Mouse (Mus musculus) liver, embryonic 16.5 days (tissue): Measurements from ENCODE around the gene Rarb. TPM values are rescaled to one million over a fixed set of nuclear protein-coding genes. Genes with fewer than 3 reads are reported as not detected.

Source experiments
- ATAC-seq: fragments of 200-750 bp; cut with Nextera tagmentation; 2 replicates; pipeline ENCODE4 v1.8.0; 2017; ENCODE audit warnings: low read depth, mild to moderate bottlenecking, moderate number of reproducible peaks, moderate library complexity
- H3K27ac ChIP-seq: fragments of 300-500 bp; sonication (generic); 2 replicates; pipeline ENCODE4 v1.5.1; 2014; ENCODE audit warnings: mild to moderate bottlenecking, low read length
- H3K27me3 ChIP-seq: fragments of 300-500 bp; sonication (generic); 2 replicates; pipeline ENCODE4 v1.6.1; 2014; ENCODE audit warnings: low read depth, low read length, mixed read lengths; ENCODE audit not compliant: control insufficient read depth, insufficient read depth
- H3K36me3 ChIP-seq: fragments of 300-500 bp; sonication (generic); 2 replicates; pipeline ENCODE4 v1.6.1; 2014; ENCODE audit warnings: mild to moderate bottlenecking; ENCODE audit not compliant: control insufficient read depth, insufficient read depth
- H3K4me1 ChIP-seq: fragments of 300-500 bp; sonication (generic); 2 replicates; pipeline ENCODE4 v1.6.1; 2014; ENCODE audit warnings: low read depth, low read length, mixed read lengths; ENCODE audit not compliant: control insufficient read depth
- H3K4me2 ChIP-seq: fragments of 300-500 bp; sonication (generic); 2 replicates; pipeline ENCODE4 v1.6.1; 2014; ENCODE audit warnings: low read depth, low read length, mixed read lengths
- H3K4me3 ChIP-seq: fragments of 300-500 bp; sonication (generic); 2 replicates; pipeline ENCODE4 v1.5.1; 2014; ENCODE audit warnings: low read depth, mild to moderate bottlenecking, low read length
- H3K9ac ChIP-seq: fragments of 300-500 bp; sonication (generic); 2 replicates; pipeline ENCODE4 v1.6.1; 2014; ENCODE audit warnings: low read depth, low read length
- H3K9me3 ChIP-seq: fragments of 300-500 bp; sonication (generic); replicated peaks from 2 replicates; pipeline ENCODE4 v1.6.1; 2016; ENCODE audit warnings: low read length; ENCODE audit not compliant: control insufficient read depth
- WGBS: fragments of 180-500 bp; shearing (Covaris S2); extraction: QIAGEN DNeasy Blood & Tissue Kit; methylation state at CpG from one replicate; pipeline ENCODE4 v1.1.7; 2014; ENCODE audit not compliant: insufficient replicate concordance; 5-methylcytosine and 5-hydroxymethylcytosine counted together
- polyA plus RNA-seq: library from polyadenylated mRNA; unstranded; fragments of >200 nt; fragmentation: Nextera tagmentation; extraction: Ambion mirVana; gene quantifications from 2 replicates; pipeline ENCODE4 v1.2.1, GENCODE M21; 2015

Gene Rarb
- polyA plus RNA-seq, 1 experiment from 2014 or later: 1.3 TPM

GRCm38 (mm10) chr14:16605480-16605879, 213.5 kb downstream of the Rarb start:
- no peak for ATAC-seq
- H3K9ac ChIP-seq: no peak overlapping the region

GRCm38 (mm10) chr14:16604469-16605064, 214.4 kb downstream of the Rarb start:
- no peak for ATAC-seq
- Histone ChIP-seq H3K4me2 (no peak overlapping the region), H3K27me3 (no peaks in the 10 kb centered on the region)

More at GRCm38 (mm10) chr14:16605480-16605879, 213.5 kb downstream of the Rarb start:
- no peaks in the 10 kb centered on the region for H3K36me3 ChIP-seq
- no peak overlapping the region for H3K27ac ChIP-seq
- H3K4me1 ChIP-seq: no peaks in the 10 kb centered on the region
- no peak overlapping the region for H3K4me2 ChIP-seq
- H3K27me3 ChIP-seq: no peaks in the 10 kb centered on the region
- H3K9me3 ChIP-seq: no peaks in the 10 kb centered on the region
- no peak overlapping the region for H3K4me3 ChIP-seq

GRCm38 (mm10) chr14:16603040-16603590, 215.8 kb downstream of the Rarb start:
- Histone ChIP-seq H3K4me1 (no peaks in the 10 kb centered on the region), H3K4me2 (no peak overlapping the region), H3K9ac (no peak overlapping the region), H3K4me3 (no peak overlapping the region), H3K36me3 (no peaks in the 10 kb centered on the region), H3K27ac (no peak overlapping the region), H3K27me3 (no peaks in the 10 kb centered on the region), H3K9me3 (no peaks in the 10 kb centered on the region)
- 22% methylated on average over 5 of the region's 5 CpGs for WGBS
- peak; percentile 35; the same call in 1 of the 2 replicates for ATAC-seq

More at GRCm38 (mm10) chr14:16604469-16605064, 214.4 kb downstream of the Rarb start:
- no peak overlapping the region for H3K4me3 ChIP-seq
- no peaks in the 10 kb centered on the region for H3K4me1 ChIP-seq
- H3K27ac ChIP-seq: no peak overlapping the region
- 23% methylated on average over 8 of the region's 8 CpGs for WGBS
- H3K9ac ChIP-seq: no peak overlapping the region
- no peaks in the 10 kb centered on the region for H3K9me3 ChIP-seq
- no peaks in the 10 kb centered on the region for H3K36me3 ChIP-seq

GRCm38 (mm10) chr14:16599224-16599623, 219.7 kb downstream of the Rarb start:
- Histone ChIP-seq H3K9me3 (no peaks in the 10 kb centered on the region), H3K4me2 (no peak overlapping the region), H3K4me3 (no peak overlapping the region), H3K36me3 (no peaks in the 10 kb centered on the region), H3K4me1 (no peaks in the 10 kb centered on the region), H3K27me3 (no peaks in the 10 kb centered on the region), H3K9ac (no peak overlapping the region), H3K27ac (no peak overlapping the region)
- no peak for ATAC-seq
- WGBS: 70% methylated on average over 7 of the region's 7 CpGs

- Histone ChIP-seq H3K4me2 (no peak overlapping the region), H3K4me1 (no peaks in the 10 kb centered on the region), H3K27ac (no peak overlapping the region), H3K4me3 (no peak overlapping the region), H3K36me3 (no peaks in the 10 kb centered on the region), H3K9ac (no peak overlapping the region), H3K27me3 (no peaks in the 10 kb centered on the region), H3K9me3 (no peaks in the 10 kb centered on the region)
- 12% methylated on average over 4 of the region's 4 CpGs for WGBS
- peak; percentile 39; the same call in 1 of the 2 replicates for ATAC-seq
These were observed 220.9 kb downstream of the Rarb start for GRCm38 (mm10) chr14:16598074-16598501.

GRCm38 (mm10) chr14:16589139-16589538, 229.8 kb downstream of the Rarb start:
- H3K4me1 ChIP-seq: peaks cover 2% of the 10 kb centered on the region; the same call in 1 of the 2 replicates
- H3K9ac ChIP-seq: no peak overlapping the region
- no peak overlapping the region for H3K4me3 ChIP-seq
- no peak overlapping the region for H3K27ac ChIP-seq
- no peak for ATAC-seq
- H3K36me3 ChIP-seq: no peaks in the 10 kb centered on the region
- WGBS: 64% methylated on average over 4 of the region's 4 CpGs
- no peaks in the 10 kb centered on the region for H3K9me3 ChIP-seq
- H3K4me2 ChIP-seq: no peak overlapping the region
- H3K27me3 ChIP-seq: no peaks in the 10 kb centered on the region

- Histone ChIP-seq H3K9ac (no peak overlapping the region), H3K9me3 (no peaks in the 10 kb centered on the region), H3K27ac (no peak overlapping the region), H3K27me3 (peaks cover 12% of the 10 kb centered on the region), H3K4me1 (no peaks in the 10 kb centered on the region), H3K4me2 (no peak overlapping the region), H3K4me3 (no peak overlapping the region), H3K36me3 (no peaks in the 10 kb centered on the region)
- no peak for ATAC-seq
These were observed 240.9 kb downstream of the Rarb start for GRCm38 (mm10) chr14:16578100-16578499.

- H3K9me3 ChIP-seq: no peaks in the 10 kb centered on the region
- H3K4me2 ChIP-seq: no peak overlapping the region
- no peak overlapping the region for H3K4me3 ChIP-seq
- no peak for ATAC-seq
- H3K36me3 ChIP-seq: no peaks in the 10 kb centered on the region
- H3K27me3 ChIP-seq: peaks cover 12% of the 10 kb centered on the region
- no peak overlapping the region for H3K27ac ChIP-seq
- H3K4me1 ChIP-seq: no peaks in the 10 kb centered on the region
- WGBS: 24% methylated on average over 1 of the region's 1 CpGs
- H3K9ac ChIP-seq: no peak overlapping the region
These were observed 241.9 kb downstream of the Rarb start for GRCm38 (mm10) chr14:16577049-16577448.

- H3K9ac ChIP-seq: peak overlapping the region; percentile 35; the same call in 1 of the 2 replicates
- WGBS: 1% methylated on average over 52 of the region's 52 CpGs
- peak; percentile 85 for ATAC-seq
These were observed 243.8 kb downstream of the Rarb start for GRCm38 (mm10) chr14:16574925-16575721.

More at GRCm38 (mm10) chr14:16574925-16575721, 243.8 kb downstream of the Rarb start:
- Histone ChIP-seq H3K36me3 (no peaks in the 10 kb centered on the region), H3K4me3 (peak overlapping the region; percentile 57), H3K4me1 (no peaks in the 10 kb centered on the region), H3K4me2 (peak overlapping the region; percentile 58), H3K27me3 (peaks cover 12% of the 10 kb centered on the region), H3K9me3 (no peaks in the 10 kb centered on the region), H3K27ac (no peak overlapping the region; the same call in 1 of the 2 replicates)
